Mouse (Mus musculus) lung, adult 2 months (tissue): ENCODE data around the gene Mtrf1.
A peak's percentile ranks its signal among the peaks of the same experiment; 100 is the strongest.

Source experiments
- CTCF ChIP-seq: fragments of 200-500 bp; IDR thresholded peaks from 2 replicates; pipeline ENCODE4 v1.5.1; 2011; ENCODE audit warnings: mild to moderate bottlenecking, low read length, control low read depth; ENCODE audit not compliant: insufficient read depth
- POLR2A ChIP-seq: fragments of 200-500 bp; IDR thresholded peaks from 2 replicates; pipeline ENCODE4 v1.6.1; 2011; ENCODE audit warnings: low read depth, mild to moderate bottlenecking, control low read depth, low read length, borderline replicate concordance; ENCODE audit errors: extremely low read depth

DNA sequence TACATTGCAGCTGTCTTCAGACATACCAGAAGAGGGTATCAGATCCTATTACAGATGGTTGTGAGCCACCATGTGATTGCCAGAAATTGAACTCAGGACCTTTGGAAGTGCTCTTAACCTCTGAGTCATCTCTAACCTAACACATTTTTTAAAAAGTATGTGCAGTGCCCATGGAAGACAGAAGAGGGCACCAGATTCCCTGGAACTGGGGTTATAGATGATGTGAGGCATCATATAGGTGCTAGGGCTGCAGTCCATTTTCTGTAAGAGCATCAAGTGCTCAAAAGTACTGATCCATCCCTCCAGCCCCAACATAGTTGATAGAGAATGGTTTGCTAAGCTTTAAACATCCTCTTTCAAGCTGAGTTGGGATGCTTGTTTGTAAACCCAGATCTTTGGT, 3.0 kb upstream of the Mtrf1 start:
- no peak for TF ChIP-seq POLR2A
- TF ChIP-seq CTCF = peak; percentile 47
